Mouse (Mus musculus) erythroblast, embryonic 14.5 days (primary cell): ENCODE data around the gene Ccdc92.

Source experiments
- GATA1 ChIP-seq: IDR thresholded peaks from 2 replicates; pipeline ENCODE4 v1.6.1; 2012; ENCODE audit warnings: low read length, inconsistent platforms, mixed read lengths
- TAL1 ChIP-seq: IDR thresholded peaks from 3 replicates; pipeline ENCODE4 v1.6.1; 2012; ENCODE audit warnings: low read length, inconsistent platforms, mixed read lengths

GRCm38 (mm10) chr5:124835218-124835617 is 27.0 kb downstream of the Ccdc92 start:
- no peak for TF ChIP-seq GATA1
- TF ChIP-seq TAL1, result no peak
